Mouse (Mus musculus) ovary, postnatal 10 days (tissue): ENCODE results near the gene Gm5431.

Source experiments
- DNase-seq: peaks from one replicate; pipeline ENCODE4 v3.0.0; 2022; ENCODE audit warnings: low spot score

The Gm5431 gene

DNA sequence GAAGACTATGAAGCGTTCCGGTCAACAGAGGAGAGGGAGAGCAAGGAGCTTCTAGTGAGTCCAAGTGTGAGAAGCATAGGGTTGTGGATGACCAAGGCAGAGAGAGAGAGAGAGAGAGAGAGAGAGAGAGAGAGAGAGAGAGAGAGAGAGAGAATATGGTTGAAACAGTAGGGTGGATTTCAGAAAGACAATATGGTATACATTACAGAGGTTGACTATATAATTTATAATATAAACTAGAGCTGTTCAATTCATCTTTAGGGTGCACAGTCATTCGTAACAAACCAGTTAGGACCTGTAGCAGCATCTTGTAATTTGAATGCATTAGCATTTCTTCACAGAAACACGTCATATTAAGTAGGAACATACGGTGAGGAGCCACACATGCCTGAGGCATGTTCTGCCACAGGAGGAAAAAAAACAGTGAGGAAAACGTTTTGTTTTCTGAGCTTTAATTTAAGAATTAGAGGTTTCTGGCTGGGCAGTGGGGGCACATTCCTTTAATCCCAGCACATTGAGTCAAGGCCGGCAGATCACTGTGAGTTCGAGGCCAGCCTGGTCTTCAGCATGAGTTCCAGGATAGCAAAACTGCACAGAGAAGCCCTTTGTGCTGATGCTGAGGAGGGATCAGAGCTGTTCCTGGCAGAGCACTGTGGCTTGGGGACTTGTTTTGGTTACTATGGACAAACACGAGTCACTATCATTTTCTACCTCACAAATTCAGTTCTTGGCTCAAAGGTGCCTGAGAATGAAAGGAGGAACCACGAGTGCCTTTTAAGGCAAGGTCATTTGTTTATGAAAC lies 62.9 kb downstream of the Gm5431 start:
- DNase-seq = no peak

DNA sequence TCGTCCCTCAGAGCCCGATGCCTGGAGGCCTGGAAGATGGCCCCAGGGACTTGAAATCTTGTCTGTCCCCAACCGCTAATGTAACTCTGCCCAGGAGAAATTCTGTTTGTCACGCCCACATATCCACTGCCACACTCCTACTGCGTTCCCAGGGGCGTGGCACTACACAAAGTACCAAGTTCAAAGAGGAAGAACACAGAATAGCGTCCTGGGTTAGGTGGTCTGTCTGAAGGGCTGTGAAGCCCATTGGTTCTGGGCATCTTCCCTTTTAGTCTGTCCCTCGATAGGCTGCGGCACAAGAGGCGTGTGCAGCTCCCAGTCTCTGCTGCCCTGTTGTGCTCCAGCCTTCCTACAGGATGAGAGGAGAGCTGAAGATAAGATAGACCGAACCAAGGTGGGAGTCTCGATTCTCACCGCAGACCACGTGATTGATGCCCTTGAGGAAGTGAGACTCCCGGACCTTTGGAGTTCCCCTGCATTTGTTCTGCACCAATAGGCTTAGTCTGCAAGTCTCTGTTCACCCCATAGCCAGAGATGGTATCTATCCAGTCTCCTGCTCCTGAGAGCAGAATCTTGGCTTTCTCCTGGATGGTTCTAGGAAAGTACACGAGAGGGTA lies 63.7 kb downstream of the Gm5431 start:
- DNase-seq = no peak
